Mouse (Mus musculus) limb, embryonic 11.5 days (tissue): ENCODE data around the gene Gm28845. TPM values are rescaled to one million over a fixed set of nuclear protein-coding genes. Genes with fewer than 3 reads are reported as not detected.

Experiments
- ATAC-seq: fragments of 200-750 bp; cut with Nextera tagmentation; 2 replicates; pipeline ENCODE4 v1.8.0; 2017; ENCODE audit warnings: low read depth; ENCODE audit not compliant: insufficient number of reproducible peaks, low FRiP score, low TSS enrichment
- DNase-seq: peaks from one replicate; pipeline ENCODE4 v3.0.0-alpha.2; 2015; ENCODE audit warnings: low spot score
- H3K27ac ChIP-seq: fragments of 300-500 bp; sonication (generic); replicated peaks from 2 replicates; pipeline ENCODE4 v1.5.1; 2014; ENCODE audit warnings: low read depth, mild to moderate bottlenecking, low read length
- H3K27me3 ChIP-seq: fragments of 300-500 bp; sonication (generic); 2 replicates; pipeline ENCODE4 v1.6.1; 2014; ENCODE audit warnings: mild to moderate bottlenecking, low read length, mixed read lengths; ENCODE audit not compliant: control insufficient read depth, insufficient read depth
- H3K36me3 ChIP-seq: fragments of 300-500 bp; sonication (generic); 2 replicates; pipeline ENCODE4 v1.6.1; 2014; ENCODE audit warnings: mild to moderate bottlenecking, low read length, moderate library complexity, mixed read lengths; ENCODE audit not compliant: control insufficient read depth, insufficient read depth
- H3K4me1 ChIP-seq: fragments of 300-500 bp; sonication (generic); 2 replicates; pipeline ENCODE4 v1.6.1; 2014; ENCODE audit warnings: low read length, mixed read lengths; ENCODE audit not compliant: control insufficient read depth, insufficient read depth
- H3K4me2 ChIP-seq: fragments of 300-500 bp; sonication (generic); 2 replicates; pipeline ENCODE4 v1.6.1; 2014; ENCODE audit warnings: low read depth, mild to moderate bottlenecking, moderate library complexity; ENCODE audit not compliant: severe bottlenecking
- H3K4me3 ChIP-seq: fragments of 300-500 bp; sonication (generic); 2 replicates; pipeline ENCODE4 v1.5.1; 2014; ENCODE audit warnings: low read depth, low read length
- H3K9ac ChIP-seq: fragments of 300-500 bp; sonication (generic); 2 replicates; pipeline ENCODE4 v1.6.1; 2014; ENCODE audit warnings: mild to moderate bottlenecking, low read length
- H3K9me3 ChIP-seq: fragments of 300-500 bp; sonication (generic); 2 replicates; pipeline ENCODE4 v1.6.1; 2016; ENCODE audit warnings: low read length; ENCODE audit not compliant: control insufficient read depth
- WGBS: fragments of 180-500 bp; shearing (Covaris S2); extraction: QIAGEN DNeasy Blood & Tissue Kit; methylation state at CpG from one replicate; pipeline ENCODE4 v1.1.7; 2014; 5-methylcytosine and 5-hydroxymethylcytosine counted together
- polyA plus RNA-seq: library from polyadenylated mRNA; unstranded; fragments of >200 nt; fragmentation: Nextera tagmentation; extraction: Ambion mirVana; gene quantifications from 2 replicates; pipeline ENCODE4 v1.2.1, GENCODE M21; 2014

Gene Gm28845
- not detected in 2 replicates for polyA plus RNA-seq

DNA sequence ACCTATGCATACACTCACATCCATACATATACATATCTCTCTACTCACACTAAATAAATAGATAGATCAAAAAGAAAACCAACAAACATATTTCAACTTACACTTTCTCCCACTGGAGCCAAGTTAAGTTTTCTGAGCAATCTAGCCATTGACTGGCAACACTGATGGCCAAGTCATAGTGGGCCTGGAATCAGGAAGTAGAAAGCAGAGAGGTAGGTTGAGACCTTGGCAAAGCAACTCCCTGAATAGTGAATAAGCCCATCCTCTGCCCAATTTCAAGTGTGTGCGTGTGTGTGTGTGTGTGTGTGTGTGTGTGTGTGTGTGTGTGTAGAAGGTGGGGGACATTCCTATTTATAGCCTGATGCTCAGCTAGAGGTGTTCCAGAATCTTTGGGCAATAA, at the start of gene Gm28845:
Gene Gm28845, minus strand, starts transcription at position 121 of the 400 bp plus-strand sequence.
- 86% methylated on average over 1 of the region's 1 CpGs for WGBS
- H3K9ac ChIP-seq = no peak within 1 kb of the TSS
- H3K36me3 ChIP-seq = no peaks in the 10 kb centered on the region
- no peaks in the 10 kb centered on the region for H3K27me3 ChIP-seq
- no peak within 1 kb of the TSS for H3K4me3 ChIP-seq
- no peak for ATAC-seq
- no peaks in the 10 kb centered on the region for H3K4me1 ChIP-seq
- H3K9me3 ChIP-seq = no peaks in the 10 kb centered on the region
- no peak for DNase-seq
- no peak within 1 kb of the TSS for H3K4me2 ChIP-seq
- H3K27ac ChIP-seq = no peak within 1 kb of the TSS

DNA sequence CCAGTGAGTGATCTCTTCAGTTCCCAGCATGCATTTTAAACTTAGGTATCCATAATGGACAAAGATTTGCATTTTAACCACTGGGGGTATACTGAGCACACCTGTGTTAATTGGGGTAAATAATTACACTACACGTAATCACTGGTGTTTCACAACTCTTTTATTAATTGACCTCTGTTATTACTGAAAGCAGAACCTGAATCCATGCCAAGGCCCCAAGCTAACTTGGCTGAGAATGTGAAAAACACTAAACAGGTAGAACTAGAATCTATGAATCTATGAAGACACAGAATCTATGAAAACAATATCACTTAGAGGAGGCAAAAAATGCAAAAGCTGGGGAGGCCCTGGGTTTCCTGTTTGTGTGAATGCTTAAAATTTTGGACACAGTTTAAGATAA, 48.1 kb upstream of the Gm28845 start:
- Histone ChIP-seq H3K9ac (no peak overlapping the region), H3K27ac (no peak overlapping the region), H3K36me3 (peaks cover 12% of the 10 kb centered on the region), H3K4me3 (no peak overlapping the region), H3K4me1 (no peaks in the 10 kb centered on the region), H3K9me3 (no peaks in the 10 kb centered on the region), H3K27me3 (no peaks in the 10 kb centered on the region), H3K4me2 (no peak overlapping the region)
- WGBS = 91% methylated on average over 1 of the region's 1 CpGs
- DNase-seq (no peak), ATAC-seq (no peak)

DNA sequence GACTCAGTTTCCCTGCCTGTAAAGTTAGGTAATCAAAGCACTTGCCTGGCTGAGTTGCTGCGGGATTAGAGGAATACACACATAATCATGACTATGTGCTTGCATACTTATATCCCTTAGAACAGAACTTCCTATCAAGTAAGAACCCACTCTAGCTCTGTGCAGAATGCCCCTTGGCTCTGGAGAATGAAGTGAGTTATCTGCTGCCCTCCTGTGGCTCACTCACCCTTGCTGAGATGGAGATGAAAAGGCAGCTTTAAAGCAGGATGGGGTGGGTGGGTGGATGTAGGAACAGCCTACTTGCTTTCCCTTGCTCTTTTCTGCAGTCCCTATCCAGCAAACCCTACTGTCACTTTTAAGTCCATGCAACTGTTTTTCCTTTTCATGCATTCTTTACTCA, 42.9 kb upstream of the Gm28845 start:
- peaks cover 18% of the 10 kb centered on the region for H3K36me3 ChIP-seq

DNA sequence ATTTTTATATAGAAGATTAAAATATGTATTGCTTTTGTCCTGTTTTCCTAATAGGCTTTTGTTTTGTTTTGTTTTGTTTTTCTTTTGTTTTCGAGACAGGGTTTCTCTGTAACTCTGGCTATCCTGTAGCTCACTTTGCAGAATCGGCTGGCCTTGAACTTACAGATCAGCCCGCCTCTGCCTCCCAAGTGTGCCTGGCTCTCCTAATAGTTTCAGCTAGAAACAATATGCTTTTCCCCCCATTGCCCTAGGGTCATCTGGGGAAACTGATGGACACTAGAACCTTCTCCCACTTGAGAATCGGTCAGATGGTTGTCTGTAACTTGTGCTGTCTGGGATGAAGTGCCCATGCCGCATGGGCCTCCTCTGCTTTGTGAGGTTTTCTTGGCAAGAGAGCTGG, 36.8 kb upstream of the Gm28845 start:
- no peak overlapping the region for H3K27ac ChIP-seq
- ATAC-seq = no peak
- no peak for DNase-seq
- no peaks in the 10 kb centered on the region for H3K9me3 ChIP-seq
- H3K4me3 ChIP-seq = no peak overlapping the region
- H3K27me3 ChIP-seq = no peaks in the 10 kb centered on the region
- H3K4me2 ChIP-seq = no peak overlapping the region
- 93% methylated on average over 5 of the region's 5 CpGs for WGBS
- H3K9ac ChIP-seq = no peak overlapping the region
- no peaks in the 10 kb centered on the region for H3K4me1 ChIP-seq
- peaks cover 14% of the 10 kb centered on the region for H3K36me3 ChIP-seq

More for the DNA sequence above, 42.9 kb upstream of the Gm28845 start:
- ATAC-seq (no peak), DNase-seq (no peak)
- no peak overlapping the region for H3K4me2 ChIP-seq
- H3K9me3 ChIP-seq = no peaks in the 10 kb centered on the region
- no peaks in the 10 kb centered on the region for H3K4me1 ChIP-seq
- H3K27me3 ChIP-seq = no peaks in the 10 kb centered on the region
- H3K27ac ChIP-seq = no peak overlapping the region
- no peak overlapping the region for H3K4me3 ChIP-seq
- H3K9ac ChIP-seq = no peak overlapping the region
- 94% methylated on average over 1 of the region's 1 CpGs for WGBS

DNA sequence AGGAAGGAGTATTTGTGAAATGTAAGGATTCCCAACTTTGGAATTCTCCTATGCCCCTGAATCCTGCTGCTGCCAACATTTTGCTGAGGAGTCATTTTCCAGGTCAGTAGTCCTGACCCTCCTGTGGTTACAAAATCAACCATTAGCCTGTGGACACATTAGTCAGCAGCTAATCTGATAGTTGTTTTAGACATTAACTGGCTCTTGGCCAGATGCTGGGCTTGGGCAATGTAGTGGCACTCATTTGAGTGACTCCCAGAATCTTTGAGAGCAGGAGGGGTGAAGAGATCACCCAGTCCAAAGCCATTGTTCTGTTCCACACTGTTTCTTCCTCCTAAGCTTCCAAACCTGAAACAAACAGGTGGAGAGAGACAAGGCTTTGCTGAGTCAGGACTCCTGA, 35.5 kb upstream of the Gm28845 start:
- H3K27ac ChIP-seq = no peak overlapping the region
- no peaks in the 10 kb centered on the region for H3K4me1 ChIP-seq
- DNase-seq (no peak), ATAC-seq (no peak)
- H3K36me3 ChIP-seq = peaks cover 7% of the 10 kb centered on the region
- H3K4me2 ChIP-seq = no peak overlapping the region
- H3K4me3 ChIP-seq = no peak overlapping the region
- no peaks in the 10 kb centered on the region for H3K27me3 ChIP-seq
- no peaks in the 10 kb centered on the region for H3K9me3 ChIP-seq
- no peak overlapping the region for H3K9ac ChIP-seq

DNA sequence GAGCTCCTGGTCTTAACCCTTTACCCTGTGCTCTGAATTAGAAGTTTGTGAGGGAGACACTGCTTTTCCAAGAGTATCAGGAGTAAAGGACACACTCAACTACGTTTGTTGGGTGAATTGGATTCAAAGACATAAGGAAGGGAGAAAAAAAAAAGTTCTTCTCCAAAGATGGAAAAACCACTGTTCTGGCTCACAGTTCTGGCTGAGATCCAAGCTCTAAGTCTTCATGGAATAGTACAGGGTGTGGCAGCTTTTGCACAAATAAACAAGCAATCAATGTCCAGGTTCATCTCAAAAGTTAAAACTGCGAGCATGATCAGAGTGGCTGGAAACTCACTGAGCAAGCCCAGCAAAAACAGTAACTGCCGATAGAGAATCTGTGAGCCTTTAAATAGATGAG, 28.6 kb upstream of the Gm28845 start:
- H3K27ac ChIP-seq = no peak overlapping the region
- H3K4me3 ChIP-seq = no peak overlapping the region
- H3K9ac ChIP-seq = no peak overlapping the region
- H3K27me3 ChIP-seq = no peaks in the 10 kb centered on the region
- ATAC-seq (no peak), DNase-seq (no peak)
- WGBS = 81% methylated on average over 3 of the region's 3 CpGs
- no peak overlapping the region for H3K4me2 ChIP-seq
- no peaks in the 10 kb centered on the region for H3K36me3 ChIP-seq
- H3K4me1 ChIP-seq = no peaks in the 10 kb centered on the region
- H3K9me3 ChIP-seq = no peaks in the 10 kb centered on the region

GRCm38 (mm10) chr1:65147326-65147725, 28.0 kb upstream of the Gm28845 start:
- no peak for ATAC-seq
- DNase-seq = no peak
- Histone ChIP-seq H3K9ac (no peak overlapping the region), H3K27me3 (no peaks in the 10 kb centered on the region), H3K4me1 (no peaks in the 10 kb centered on the region), H3K36me3 (no peaks in the 10 kb centered on the region), H3K9me3 (no peaks in the 10 kb centered on the region), H3K4me3 (no peak overlapping the region), H3K27ac (no peak overlapping the region), H3K4me2 (no peak overlapping the region)
- WGBS = 88% methylated on average over 5 of the region's 5 CpGs

GRCm38 (mm10) chr1:65146601-65147000, 27.2 kb upstream of the Gm28845 start:
- ATAC-seq = no peak
- no peak overlapping the region for H3K9ac ChIP-seq
- H3K36me3 ChIP-seq = no peaks in the 10 kb centered on the region
- H3K4me3 ChIP-seq = no peak overlapping the region
- H3K27me3 ChIP-seq = no peaks in the 10 kb centered on the region
- H3K27ac ChIP-seq = no peak overlapping the region
- 45% methylated on average over 2 of the region's 2 CpGs for whole genome bisulfite sequencing
- H3K4me1 ChIP-seq = no peaks in the 10 kb centered on the region
- H3K9me3 ChIP-seq = no peaks in the 10 kb centered on the region
- no peak overlapping the region for H3K4me2 ChIP-seq
- DNase-seq = no peak

- no peak overlapping the region for H3K27ac ChIP-seq
- WGBS = 82% methylated on average over 2 of the region's 2 CpGs
- ATAC-seq = no peak
These were observed 25.4 kb upstream of the Gm28845 start for GRCm38 (mm10) chr1:65144783-65145182.

More at GRCm38 (mm10) chr1:65144783-65145182, 25.4 kb upstream of the Gm28845 start:
- H3K27me3 ChIP-seq = no peaks in the 10 kb centered on the region
- no peak overlapping the region for H3K4me3 ChIP-seq
- no peaks in the 10 kb centered on the region for H3K4me1 ChIP-seq
- H3K9me3 ChIP-seq = no peaks in the 10 kb centered on the region
- no peak overlapping the region for H3K9ac ChIP-seq
- DNase-seq = no peak
- no peaks in the 10 kb centered on the region for H3K36me3 ChIP-seq
- no peak overlapping the region for H3K4me2 ChIP-seq
